Mouse (Mus musculus) lung, postnatal 0 days (tissue): Measurements from ENCODE around the gene Rpf2.

Experiments used
- CTCF ChIP-seq: IDR thresholded peaks from 2 replicates; pipeline ENCODE4 v1.5.1; 2016; ENCODE audit warnings: antibody characterized with exemption, mild to moderate bottlenecking
- EP300 ChIP-seq: IDR thresholded peaks from 2 replicates; pipeline ENCODE4 v1.6.1; 2016; ENCODE audit warnings: antibody characterized with exemption, mild to moderate bottlenecking, control low read depth

DNA sequence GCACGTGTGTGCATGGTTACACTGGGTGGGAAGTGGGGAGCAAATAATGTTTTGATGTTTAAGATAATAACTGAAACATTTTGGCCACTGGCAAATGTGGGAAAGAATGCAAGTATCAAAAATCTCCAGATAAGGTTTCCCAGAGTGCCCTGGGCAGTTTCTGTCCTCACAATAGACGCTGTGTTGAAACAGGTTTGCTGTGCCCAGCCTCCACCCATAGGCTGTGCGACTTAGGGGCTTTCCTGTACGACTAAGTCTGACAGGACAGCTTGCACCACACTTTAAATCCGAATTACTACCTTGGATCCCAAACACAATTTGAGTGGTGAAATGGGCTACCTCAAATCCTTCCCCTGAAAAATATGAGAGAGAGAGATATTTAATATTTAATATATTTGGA lies 31.5 kb upstream of the Rpf2 start:
- no peak for TF ChIP-seq CTCF
- TF ChIP-seq EP300: no peak
